Mouse (Mus musculus): ENCODE data around the gene Ccdc60.
"Not testable (repeated sequence)": the region's sequence is repeated elsewhere in the genome, so short reads cannot be mapped to it uniquely, and the experiment has no call there.

Gene Ccdc60

GRCm38 (mm10) chr5:116288849-116289570, at the start of gene Ccdc60:
Gene Ccdc60, minus strand, starts transcription at chr5:116288985.
- peak; percentile 57 for DNase-seq

- no peak for DNase-seq
Measured at GRCm38 (mm10) chr5:116336191-116336590, 47.4 kb upstream of the Ccdc60 start.

GRCm38 (mm10) chr5:116328911-116329310, 40.1 kb upstream of the Ccdc60 start:
- no peak for DNase-seq

GRCm38 (mm10) chr5:116323401-116323800, 34.6 kb upstream of the Ccdc60 start:
- DNase-seq = no peak

- no peak for DNase-seq
Measured at GRCm38 (mm10) chr5:116322365-116323027, 33.7 kb upstream of the Ccdc60 start.

GRCm38 (mm10) chr5:116313711-116314110, 24.9 kb upstream of the Ccdc60 start:
- no peak for DNase-seq

GRCm38 (mm10) chr5:116312111-116312737, 23.4 kb upstream of the Ccdc60 start:
- no peak for DNase-seq

- no peak for DNase-seq
Measured at GRCm38 (mm10) chr5:116311636-116312035, 22.9 kb upstream of the Ccdc60 start.

- DNase-seq = peak; percentile 14
Measured at GRCm38 (mm10) chr5:116309383-116309801, 20.6 kb upstream of the Ccdc60 start.

- DNase-seq = no peak
Measured at GRCm38 (mm10) chr5:116305557-116305956, 16.8 kb upstream of the Ccdc60 start.

GRCm38 (mm10) chr5:116305146-116305545, 16.4 kb upstream of the Ccdc60 start:
- not testable (repeated sequence) for DNase-seq

GRCm38 (mm10) chr5:116300984-116301383, 12.2 kb upstream of the Ccdc60 start:
- DNase-seq = no peak

GRCm38 (mm10) chr5:116293501-116293900, 4.7 kb upstream of the Ccdc60 start:
- no peak for DNase-seq

GRCm38 (mm10) chr5:116290584-116290983, 1.8 kb upstream of the Ccdc60 start:
- DNase-seq = no peak

- no peak for DNase-seq
Measured at GRCm38 (mm10) chr5:116289897-116290296, 1.1 kb upstream of the Ccdc60 start.

- no peak for DNase-seq
Measured at GRCm38 (mm10) chr5:116288183-116288582, 602 bp downstream of the Ccdc60 start.

GRCm38 (mm10) chr5:116285532-116286176, 3.1 kb downstream of the Ccdc60 start:
- DNase-seq = no peak

- no peak for DNase-seq
Measured at GRCm38 (mm10) chr5:116280518-116280917, 8.3 kb downstream of the Ccdc60 start.

GRCm38 (mm10) chr5:116278436-116278918, 10.3 kb downstream of the Ccdc60 start:
- DNase-seq = no peak

- no peak for DNase-seq
Measured at GRCm38 (mm10) chr5:116277951-116278350, 10.8 kb downstream of the Ccdc60 start.

GRCm38 (mm10) chr5:116274818-116275217, 14.0 kb downstream of the Ccdc60 start:
- no peak for DNase-seq

- DNase-seq = no peak
Measured at GRCm38 (mm10) chr5:116274365-116274764, 14.4 kb downstream of the Ccdc60 start.
